Mouse (Mus musculus) MN1 (cell line): ENCODE results near the gene 4930447F04Rik.

Experiments
- DNase-seq: peaks from one replicate; pipeline ENCODE4 v3.0.0-alpha.2; 2016; ENCODE audit warnings: low spot score

4930447F04Rik gene

DNA sequence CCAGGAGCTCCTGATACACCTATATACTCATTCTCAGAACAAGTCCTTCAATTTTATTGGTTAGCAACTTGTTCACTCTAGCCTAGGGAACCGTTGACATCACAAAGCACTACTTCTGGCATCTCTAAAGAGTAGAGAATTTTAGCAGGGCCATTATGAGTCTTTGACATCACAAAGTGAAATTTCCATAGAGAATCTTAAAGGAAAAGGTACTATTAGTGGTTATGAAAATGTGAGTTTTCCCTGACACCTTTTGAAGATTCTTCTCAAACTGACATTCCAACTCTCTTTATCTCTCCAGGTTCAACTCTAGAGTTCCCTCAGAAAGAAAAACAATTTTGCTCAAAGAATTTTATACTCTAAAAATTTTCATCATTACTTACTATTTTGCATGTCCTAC is at the start of gene 4930447F04Rik:
4930447F04Rik (minus strand) TSS at position 101 of the 400 bp plus-strand sequence.
- DNase-seq: no peak
